Mouse (Mus musculus): Measurements from ENCODE around the gene Clcnka.

The Clcnka gene

DNA sequence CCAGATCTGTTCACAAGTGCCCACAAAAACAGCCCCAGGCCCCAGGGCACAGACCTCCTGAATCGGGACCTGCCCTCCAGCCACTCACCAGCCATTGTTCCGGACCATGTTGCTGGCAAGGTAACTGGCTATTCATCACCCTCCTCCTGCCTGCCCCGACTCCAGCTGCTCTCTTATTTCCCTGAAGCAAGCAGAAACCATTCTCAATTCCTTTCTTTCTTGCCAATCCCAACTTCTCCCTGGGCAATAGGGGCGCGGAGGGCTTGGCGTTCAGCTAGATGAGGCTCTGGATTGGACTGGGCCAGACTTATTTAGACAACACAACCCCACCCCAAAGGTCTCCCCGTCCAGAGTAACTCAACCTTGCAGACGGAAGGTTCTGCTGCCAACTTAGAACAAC lies 18.9 kb downstream of the Clcnka start:
- no peak for DNase-seq (ENCODE audit: low spot score in 2 of 2)

GRCm38 (mm10) chr4:141372426-141372825 lies 26.1 kb downstream of the Clcnka start:
- no peak for DNase-seq (ENCODE audit: low spot score in 2 of 2)

- DNase-seq (ENCODE audit: low spot score in 2 of 2), result no peak
Observed at GRCm38 (mm10) chr4:141367997-141368791, 30.3 kb downstream of the Clcnka start, which contains the start of gene Fam131c. Fam131c (plus strand) TSS chr4:141368220.

DNA sequence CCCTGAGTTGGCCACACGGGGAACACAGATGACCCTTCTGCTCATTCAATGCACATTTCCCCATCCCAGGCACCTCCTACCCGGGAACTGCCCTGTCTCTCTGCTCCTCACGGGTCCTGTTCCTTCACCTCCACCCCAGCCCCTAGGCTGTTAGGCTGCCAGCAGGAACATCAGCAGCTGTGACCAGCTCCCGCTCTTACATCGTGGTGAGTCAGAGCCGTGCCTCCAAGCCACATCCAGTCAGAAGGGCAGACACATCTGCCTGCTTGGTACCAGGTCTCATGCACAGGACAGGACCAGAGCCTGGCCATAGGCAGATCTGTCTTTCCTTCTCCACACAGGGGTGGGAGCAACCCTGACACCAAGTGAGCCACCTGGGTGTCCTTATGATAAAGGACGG lies 32.6 kb downstream of the Clcnka start:
- no peak for DNase-seq (ENCODE audit: low spot score in 2 of 2)

- no peak for DNase-seq (ENCODE audit: low spot score in 2 of 2)
Observed at GRCm38 (mm10) chr4:141365126-141365525, 33.4 kb downstream of the Clcnka start.

DNA sequence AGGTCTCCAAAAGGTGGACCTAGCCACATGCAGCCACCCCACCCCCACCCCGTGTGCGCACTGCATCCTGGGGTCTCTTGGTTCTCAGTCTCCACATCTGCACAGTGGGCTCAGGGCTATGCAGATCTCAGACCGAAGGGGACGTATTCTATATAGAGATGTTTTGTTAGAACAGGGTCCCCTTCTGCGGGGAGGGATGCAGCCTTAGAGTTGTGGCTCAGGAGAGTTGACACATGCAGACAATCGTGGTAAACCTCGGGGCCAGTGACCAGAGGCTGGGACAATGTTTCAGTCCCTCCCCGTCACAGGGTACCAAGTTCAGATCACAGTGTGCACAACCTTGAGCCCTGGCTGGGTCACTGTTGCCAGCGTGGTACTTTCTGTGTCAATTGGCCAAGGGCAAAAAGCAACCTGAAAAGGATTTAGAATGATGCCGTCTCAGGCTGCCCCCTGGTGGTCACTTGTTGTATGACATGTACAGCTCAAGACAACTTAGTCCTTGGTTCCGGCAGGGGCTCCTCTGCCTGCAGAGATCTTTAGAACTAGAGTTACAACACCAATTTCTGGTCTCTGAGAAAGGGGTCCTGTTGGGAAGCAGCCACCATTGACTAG lies 35.5 kb downstream of the Clcnka start:
- DNase-seq (ENCODE audit: low spot score in 2 of 2), result peak; percentile 78

- no peak for DNase-seq (ENCODE audit: low spot score in 2 of 2)
Observed at GRCm38 (mm10) chr4:141360846-141361245, 37.7 kb downstream of the Clcnka start.

- DNase-seq (ENCODE audit: low spot score in 2 of 2), result no peak
Observed at GRCm38 (mm10) chr4:141359222-141359621, 39.3 kb downstream of the Clcnka start.

DNA sequence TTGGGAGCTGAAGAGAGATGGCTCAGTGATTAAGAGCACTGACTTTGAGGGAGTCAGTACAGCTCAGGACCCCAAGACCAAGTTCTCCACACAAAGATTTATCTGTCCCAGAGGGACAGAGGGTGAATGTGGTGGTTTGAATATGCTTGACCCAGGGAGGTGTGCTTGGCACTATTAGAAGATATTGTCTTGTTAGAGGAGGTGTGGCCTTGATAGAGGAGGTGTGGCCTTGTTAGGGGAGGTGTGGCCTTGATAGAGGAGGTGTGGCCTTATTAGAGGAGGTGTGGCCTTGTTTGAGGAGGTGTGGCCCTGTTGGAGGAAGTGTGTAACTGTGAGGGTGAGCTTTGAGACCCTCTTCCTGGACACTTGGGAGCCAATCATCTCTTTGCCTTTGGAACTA lies 40.7 kb downstream of the Clcnka start:
- DNase-seq (ENCODE audit: low spot score in 2 of 2), result no peak

DNA sequence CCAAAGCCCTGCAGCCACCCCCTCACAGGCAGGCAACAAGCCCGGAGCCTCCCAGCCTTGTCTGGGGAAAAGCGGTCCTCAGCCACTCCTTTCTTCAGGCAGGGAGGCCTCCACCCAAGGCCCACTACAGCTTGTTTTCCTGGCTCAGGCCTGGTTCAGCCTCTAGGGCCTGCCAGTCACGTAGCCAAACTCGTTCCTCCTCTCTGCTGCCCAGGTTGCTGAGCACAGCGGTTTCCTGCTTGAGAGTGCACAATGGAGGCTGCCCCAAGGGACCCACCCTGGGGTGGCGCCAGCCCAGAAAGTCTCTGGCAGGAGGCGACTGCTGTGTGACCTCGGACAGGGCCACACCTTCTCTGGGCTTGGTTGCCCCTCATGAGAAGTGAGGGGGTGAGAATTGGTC lies 44.7 kb downstream of the Clcnka start:
- peak; percentile 47 to 71 for DNase-seq (ENCODE audit: low spot score in 2 of 2)

DNA sequence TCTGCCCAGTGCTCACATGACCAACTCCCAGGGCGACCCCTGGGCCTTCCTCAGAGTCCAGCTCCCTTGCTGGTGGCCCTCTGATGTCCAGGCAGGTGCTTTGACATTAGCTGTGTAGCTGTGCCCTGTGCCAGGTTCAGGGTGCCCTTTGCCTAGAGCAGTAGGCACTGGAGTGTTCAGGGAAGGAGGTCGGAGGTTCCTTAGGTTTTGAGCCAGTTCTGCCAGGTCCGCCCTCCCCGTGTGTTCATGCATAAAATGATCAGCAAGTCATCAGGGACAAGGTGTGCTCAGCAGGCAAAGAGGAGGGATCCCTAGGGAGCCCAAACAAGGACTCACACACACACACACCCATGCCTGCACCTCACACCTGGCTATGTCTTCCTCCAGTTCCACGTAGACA lies 45.5 kb downstream of the Clcnka start:
- no peak for DNase-seq (ENCODE audit: low spot score in 2 of 2)

DNA sequence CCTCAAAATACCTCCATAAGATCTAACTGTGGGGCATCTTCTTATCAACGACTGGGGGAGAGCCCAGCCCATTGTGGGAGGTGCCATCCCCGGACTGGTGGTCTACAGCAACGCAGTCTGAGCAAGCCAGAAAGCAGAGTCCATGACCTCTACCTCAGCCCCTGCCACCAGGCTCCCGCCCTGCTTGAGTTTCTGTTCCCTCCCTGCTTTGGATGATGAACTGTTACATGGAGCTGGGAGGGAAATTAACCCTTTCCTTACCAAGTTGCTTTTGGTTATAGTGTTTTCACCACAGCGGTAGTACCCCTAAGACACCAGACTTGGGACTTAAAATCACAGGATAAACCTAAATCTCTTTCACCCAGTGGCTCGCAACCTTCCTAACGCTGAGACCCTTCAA lies 46.6 kb downstream of the Clcnka start:
- no peak for DNase-seq (ENCODE audit: low spot score in 2 of 2)

GRCm38 (mm10) chr4:141350015-141350414 lies 48.5 kb downstream of the Clcnka start:
- peak; percentile 29 to 37 for DNase-seq (ENCODE audit: low spot score in 2 of 2)

- no peak for DNase-seq (ENCODE audit: low spot score in 2 of 2)
Observed at GRCm38 (mm10) chr4:141348616-141349015, 49.9 kb downstream of the Clcnka start.

DNA sequence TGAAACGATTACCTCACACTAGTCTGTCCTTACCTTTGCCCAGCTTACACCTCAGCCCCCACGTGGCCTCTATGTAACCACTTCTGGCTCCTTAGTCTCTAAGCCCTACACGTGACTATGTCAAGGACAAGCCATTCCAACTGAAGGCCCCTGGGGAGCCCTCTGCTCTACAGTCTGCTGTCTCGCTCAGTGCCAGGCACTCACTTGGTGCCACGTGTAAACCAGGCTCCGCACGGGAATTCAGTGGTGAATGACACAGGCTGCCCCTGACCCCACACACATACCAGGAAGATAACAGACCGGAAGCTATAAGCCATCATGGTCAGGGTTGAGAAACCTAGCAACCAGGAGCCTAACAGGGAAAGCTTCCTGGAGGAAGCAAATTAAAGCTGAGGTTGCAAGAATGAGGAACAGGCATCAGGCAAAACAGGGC lies 51.1 kb downstream of the Clcnka start:
- peak in 1 of 2 experiments; percentile 26 for DNase-seq (ENCODE audit: low spot score in 2 of 2)

- DNase-seq (ENCODE audit: low spot score in 2 of 2), result no peak
Observed at GRCm38 (mm10) chr4:141345219-141345618, 53.3 kb downstream of the Clcnka start.

DNA sequence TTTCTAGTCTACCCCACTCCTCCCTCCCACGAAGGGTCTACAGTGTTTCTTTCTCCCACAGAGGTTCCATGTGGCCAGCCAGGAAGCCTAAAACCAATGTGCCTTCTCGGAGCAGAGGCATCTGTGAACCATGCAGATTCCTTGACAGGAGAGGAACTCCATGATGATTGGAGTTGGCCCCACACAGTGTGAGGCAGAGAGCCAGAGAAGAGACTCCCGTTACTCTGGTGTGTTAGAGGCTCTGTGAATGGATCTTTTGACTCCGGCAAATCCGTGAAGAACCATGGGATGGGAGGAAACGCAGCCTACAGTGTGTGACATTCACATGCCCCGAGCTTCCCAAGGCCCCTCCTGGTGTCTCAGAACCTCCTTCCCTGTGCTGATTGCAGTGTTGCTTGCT lies 55.0 kb downstream of the Clcnka start:
- DNase-seq (ENCODE audit: low spot score in 2 of 2), result no peak

DNA sequence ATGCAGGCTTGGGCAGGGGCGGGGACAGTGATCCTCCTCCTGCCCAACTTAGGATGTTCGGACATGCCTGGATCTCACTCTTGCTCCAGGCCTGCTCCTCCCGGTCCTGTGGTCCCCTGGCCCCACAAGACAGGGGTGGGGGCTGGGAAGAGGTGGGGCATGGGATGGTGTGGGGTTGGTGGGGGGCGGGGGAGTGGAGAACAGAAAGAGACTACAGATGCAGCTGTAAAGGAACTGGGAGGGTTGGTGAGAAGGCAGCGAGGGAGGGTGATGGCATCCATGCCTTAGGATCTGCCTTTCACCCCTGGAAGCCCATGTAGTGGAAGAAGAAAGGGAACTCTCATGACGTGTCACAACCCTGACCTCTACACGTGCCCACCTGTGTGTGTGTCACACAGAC lies 57.0 kb downstream of the Clcnka start:
- DNase-seq (ENCODE audit: low spot score in 2 of 2), result no peak

- no peak for DNase-seq (ENCODE audit: low spot score in 2 of 2)
Observed at GRCm38 (mm10) chr4:141338853-141339252, 59.7 kb downstream of the Clcnka start.

GRCm38 (mm10) chr4:141337986-141338385 lies 60.5 kb downstream of the Clcnka start:
- DNase-seq (ENCODE audit: low spot score in 2 of 2), result no peak

- DNase-seq (ENCODE audit: low spot score in 2 of 2), result no peak
Observed at GRCm38 (mm10) chr4:141336196-141336595, 62.3 kb downstream of the Clcnka start.

DNA sequence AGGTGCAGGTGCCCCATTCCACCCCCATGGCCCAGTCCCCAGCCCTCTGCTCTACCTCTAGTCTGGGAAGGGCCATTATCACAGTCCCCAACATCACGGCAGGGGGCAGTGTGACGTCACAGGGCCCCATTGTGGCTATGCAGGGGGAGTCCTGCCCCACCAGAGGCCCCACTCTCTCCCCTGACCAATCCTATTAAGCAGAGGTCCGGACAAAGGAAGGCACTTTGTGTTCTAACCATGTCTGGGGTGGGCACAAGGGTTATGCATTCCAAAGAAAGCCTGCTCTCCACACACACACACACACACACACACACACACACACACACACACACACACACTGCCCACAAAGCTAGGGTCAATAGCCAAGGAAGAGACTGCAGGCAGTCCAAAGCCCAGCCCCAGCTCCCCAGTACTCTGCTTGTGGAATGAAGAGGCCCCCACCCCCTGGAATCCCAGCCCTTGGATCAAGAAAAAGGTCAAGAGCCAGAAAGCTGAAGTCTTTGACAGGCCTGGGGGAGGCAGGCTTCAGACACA lies 63.2 kb downstream of the Clcnka start:
- no peak for DNase-seq (ENCODE audit: low spot score in 2 of 2)

- no peak for DNase-seq (ENCODE audit: low spot score in 2 of 2)
Observed at GRCm38 (mm10) chr4:141334695-141335094, 63.8 kb downstream of the Clcnka start.

All from urinary bladder, postnatal 36 days (tissue).